Mouse (Mus musculus): ENCODE measurements at regions not wholly inside any gene's neighbourhood (a gene's known extent, or its start where the extent isn't known, plus 50 kb on each side); places are given as distances from the start of the nearest gene placed in this dataset.

- TF ChIP-seq ZNF384 (IDR thresholded peaks at IDR 0.05; ENCODE audit: low read depth, low read length) (no peak), ZC3H11A (IDR thresholded peaks at IDR 0.05; ENCODE audit: borderline replicate concordance, low read depth, low read length) (no peak)
Observed at GRCm38 (mm10) chr19:27627626-27628025, 198.0 kb upstream of the Pum3 start.
